ENCODE assay signal across 22 mouse cellular contexts in the genomic region with DNA sequence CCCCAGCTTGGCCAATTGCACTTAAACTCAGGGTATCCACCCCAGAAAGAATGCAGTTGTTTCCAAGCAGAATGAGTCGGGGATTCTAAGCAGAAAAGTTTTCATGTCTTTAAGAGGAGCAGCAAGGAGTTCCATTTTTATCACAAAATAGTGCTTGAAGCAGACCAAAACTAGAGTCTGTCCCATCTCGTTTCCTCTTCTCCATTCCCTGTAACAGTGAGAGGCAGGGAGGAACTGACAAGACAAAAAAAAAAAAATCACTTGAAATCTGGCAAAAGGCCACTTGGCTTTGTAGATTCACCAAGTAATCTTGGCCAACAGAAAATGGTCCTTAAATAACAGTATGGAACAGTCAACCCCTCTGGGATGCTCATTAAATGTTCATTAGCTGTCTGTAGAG.
A peak's percentile ranks its signal among the peaks of the same experiment; 100 is the strongest.
DNase-seq lines count a peak whose midpoint lies in the region; ATAC-seq and TF ChIP-seq lines count a peak whose summit lies in the region.
"Had no signal": no experiment of that assay in that cellular context is flagged by ENCODE, and none has a peak within 500 bp of the region (broad histone marks: within the 10 kb centered on the region; RNA-seq: fewer than 3 reads in every experiment).

No protein-coding gene starts in this region.

- 69% methylated on average over 2 of the region's 2 CpGs for WGBS in hindbrain, postnatal 0 days
- 84% methylated on average over 2 of the region's 2 CpGs for WGBS in hindbrain, embryonic 11.5 days
- WGBS in lung, embryonic 14.5 days: 61% methylated on average over 2 of the region's 2 CpGs
- WGBS in forebrain, embryonic 14.5 days: 74% methylated on average over 2 of the region's 2 CpGs

- no peak overlapping the region for H3K27ac ChIP-seq in hindbrain, postnatal 0 days
- H3K27ac ChIP-seq in hindbrain, embryonic 11.5 days (ENCODE audit: low read depth, low read length): no peak overlapping the region
- no peak overlapping the region for H3K27ac ChIP-seq in lung, embryonic 14.5 days (ENCODE audit: low read depth)
- H3K27ac ChIP-seq in embryonic fibroblast, embryonic 13.5 days (ENCODE audit: insufficient read depth, low read length): peak overlapping the region; percentile 26; the same call in 1 of the 2 replicates
- no peak overlapping the region for H3K27ac ChIP-seq in forebrain, embryonic 14.5 days (ENCODE audit: low read depth, low read length)
- H3K27ac ChIP-seq: hindbrain, embryonic 13.5 days had no signal

- no peaks in the 10 kb centered on the region for H3K27me3 ChIP-seq in hindbrain, postnatal 0 days (ENCODE audit: insufficient read depth, low read length)
- no peaks in the 10 kb centered on the region for H3K27me3 ChIP-seq in hindbrain, embryonic 11.5 days (ENCODE audit: control insufficient read depth, insufficient read depth, low read length)
- no peaks in the 10 kb centered on the region for H3K27me3 ChIP-seq in lung, embryonic 14.5 days (ENCODE audit: insufficient read depth, low read length)
- H3K27me3 ChIP-seq in forebrain, embryonic 14.5 days (replicated peaks; ENCODE audit: control insufficient read depth, insufficient read depth, low read length): no peaks in the 10 kb centered on the region
- H3K27me3 ChIP-seq: hindbrain, embryonic 13.5 days had no signal

- no peak overlapping the region for H3K4me3 ChIP-seq in hindbrain, postnatal 0 days (ENCODE audit: low read length)
- H3K4me3 ChIP-seq in hindbrain, embryonic 11.5 days (ENCODE audit: low read depth, low read length): no peak overlapping the region
- H3K4me3 ChIP-seq in lung, embryonic 14.5 days (ENCODE audit: low read depth, low read length): no peak overlapping the region
- H3K4me3 ChIP-seq in embryonic fibroblast, embryonic 13.5 days (ENCODE audit: insufficient read depth, low read length): no peak overlapping the region
- H3K4me3 ChIP-seq in forebrain, embryonic 14.5 days (ENCODE audit: low read depth, low read length): no peak overlapping the region
- H3K4me3 ChIP-seq: hindbrain, embryonic 13.5 days had no signal

- no peak for ATAC-seq in hindbrain, postnatal 0 days
- ATAC-seq in hindbrain, embryonic 11.5 days (ENCODE audit: low FRiP score): no peak
- no peak for ATAC-seq in lung, embryonic 14.5 days (ENCODE audit: insufficient read depth)
- ATAC-seq in megakaryocyte progenitor cell, adult 5-6 weeks (replicated peaks; ENCODE audit: poor library complexity): peak; percentile 52
- no peak for ATAC-seq in forebrain, embryonic 14.5 days
- ATAC-seq: forebrain, embryonic 16.5 days; hindbrain, embryonic 16.5 days; inflammation-experienced regulatory T-cells, adult 6 months had no signal

- no peaks in the 10 kb centered on the region for H3K9me3 ChIP-seq in hindbrain, postnatal 0 days (ENCODE audit: low read length)
- no peaks in the 10 kb centered on the region for H3K9me3 ChIP-seq in hindbrain, embryonic 11.5 days (ENCODE audit: control insufficient read depth, low read length)
- no peaks in the 10 kb centered on the region for H3K9me3 ChIP-seq in lung, embryonic 14.5 days (ENCODE audit: low read depth, low read length)
- no peaks in the 10 kb centered on the region for H3K9me3 ChIP-seq in forebrain, embryonic 14.5 days (replicated peaks; ENCODE audit: control insufficient read depth, low read length)
- H3K9me3 ChIP-seq: hindbrain, embryonic 13.5 days had no signal

- H3K4me1 ChIP-seq in hindbrain, postnatal 0 days (ENCODE audit: insufficient read depth, low read length): no peaks in the 10 kb centered on the region
- no peaks in the 10 kb centered on the region for H3K4me1 ChIP-seq in hindbrain, embryonic 11.5 days (replicated peaks; ENCODE audit: control insufficient read depth, insufficient read depth, low read length)
- no peaks in the 10 kb centered on the region for H3K4me1 ChIP-seq in lung, embryonic 14.5 days (ENCODE audit: insufficient read depth)
- H3K4me1 ChIP-seq in embryonic fibroblast, embryonic 13.5 days (ENCODE audit: control insufficient read depth, insufficient read depth, low read length): no peaks in the 10 kb centered on the region
- no peaks in the 10 kb centered on the region for H3K4me1 ChIP-seq in forebrain, embryonic 14.5 days (ENCODE audit: control insufficient read depth, insufficient read depth, low read length)
- H3K4me1 ChIP-seq: hindbrain, embryonic 13.5 days had no signal

- no peaks in the 10 kb centered on the region for H3K36me3 ChIP-seq in hindbrain, postnatal 0 days (ENCODE audit: insufficient read depth, low read length)
- no peaks in the 10 kb centered on the region for H3K36me3 ChIP-seq in hindbrain, embryonic 11.5 days (ENCODE audit: control insufficient read depth, insufficient read depth, low read length)
- no peaks in the 10 kb centered on the region for H3K36me3 ChIP-seq in lung, embryonic 14.5 days (ENCODE audit: insufficient read depth)
- H3K36me3 ChIP-seq in forebrain, embryonic 14.5 days (ENCODE audit: control insufficient read depth, insufficient read depth, low read length): no peaks in the 10 kb centered on the region
- H3K36me3 ChIP-seq: hindbrain, embryonic 13.5 days had no signal

- H3K9ac ChIP-seq in hindbrain, postnatal 0 days (replicated peaks; ENCODE audit: low read length): no peak overlapping the region
- H3K9ac ChIP-seq in hindbrain, embryonic 11.5 days (ENCODE audit: low read depth, low read length): no peak overlapping the region
- H3K9ac ChIP-seq in lung, embryonic 14.5 days: no peak overlapping the region
- H3K9ac ChIP-seq in forebrain, embryonic 14.5 days (ENCODE audit: low read length): no peak overlapping the region
- H3K9ac ChIP-seq: hindbrain, embryonic 13.5 days had no signal

- no peak for TF ChIP-seq POLR2A in embryonic fibroblast, embryonic 13.5 days (IDR thresholded peaks at IDR 0.05; ENCODE audit: low read depth, low read length)

- peak; percentile 8 for DNase-seq in hindbrain, postnatal 0 days (ENCODE audit: low spot score)
- DNase-seq in hindbrain, embryonic 11.5 days (ENCODE audit: low spot score): no peak
- DNase-seq in lung, embryonic 14.5 days: peak; percentile 42
- no peak for DNase-seq in lung, adult 18-20 months
- DNase-seq in ovary, postnatal 36 days (ENCODE audit: low spot score): no peak
- no peak for DNase-seq in forebrain, embryonic 14.5 days (ENCODE audit: low spot score)
- DNase-seq: adrenal gland, adult 8-10 months; adrenal gland, postnatal 25 days; cerebellum, adult 11-12 months; cerebellum, adult 8-10 months; cerebellum, postnatal 10 days; cerebellum, postnatal 36 days; gastrocnemius, postnatal 10 days; gastrocnemius, postnatal 36 days; heart, adult 11 months had no signal

- no peak overlapping the region for H3K4me2 ChIP-seq in hindbrain, postnatal 0 days (ENCODE audit: low read depth, low read length)
- H3K4me2 ChIP-seq in hindbrain, embryonic 11.5 days (replicated peaks; ENCODE audit: low read depth, low read length): no peak overlapping the region
- H3K4me2 ChIP-seq in lung, embryonic 14.5 days: no peak overlapping the region
- no peak overlapping the region for H3K4me2 ChIP-seq in forebrain, embryonic 14.5 days (ENCODE audit: low read length)
- H3K4me2 ChIP-seq: heart, embryonic 11.5 days; hindbrain, embryonic 13.5 days had no signal

- TF ChIP-seq CTCF in hindbrain, postnatal 0 days (IDR thresholded peaks at IDR 0.05; ENCODE audit: low read depth): no peak
- no peak for TF ChIP-seq CTCF in lung, embryonic 14.5 days (IDR thresholded peaks at IDR 0.05; ENCODE audit: low read depth)
- TF ChIP-seq CTCF in embryonic fibroblast, embryonic 13.5 days (IDR thresholded peaks at IDR 0.05; ENCODE audit: borderline replicate concordance, insufficient read depth, low read length): no peak

Comparison
In these comparisons a context has a peak if more than half of its experiments do, and no peak if none do; other contexts are left out.
1. DNase-seq: peak in hindbrain, postnatal 0 days (single experiment) and lung, embryonic 14.5 days (single experiment); none in hindbrain, embryonic 11.5 days (single experiment), lung, adult 18-20 months (0 of 2), ovary, postnatal 36 days (single experiment) and forebrain, embryonic 14.5 days (single experiment).